Mouse (Mus musculus) brain, adult 10 weeks (tissue): ENCODE measurements around the gene Srsf11. TPM values are rescaled to one million over a fixed set of nuclear protein-coding genes. Genes with fewer than 3 reads are reported as not detected.

ENCODE experiments used
- polyA plus RNA-seq: library from polyadenylated mRNA; stranded (reverse); fragments of 350-450 nt; fragmentation: Illumina TruSeq; extraction: RNeasy Lipid Tissue Mini Kit (QIAGEN cat#74804); gene quantifications from one replicate; pipeline ENCODE4 v1.2.3, GENCODE M21; 2015; ENCODE audit warnings: low read depth, low replicate concordance

Gene Srsf11
- 220 TPM for polyA plus RNA-seq

GRCm38 (mm10) chr3:158036329-158036988 lies at the start of gene Srsf11, which contains the start of gene Lrrc40:
Srsf11 (minus strand) TSS chr3:158036639.
Lrrc40 (plus strand) TSS chr3:158036662.

Other genes starting within 250 kb of the Srsf11 start
- gene Cth, start 111.6 kb downstream of the Srsf11 start, polyA plus RNA-seq: 5.0 TPM
- 62.0 TPM for gene Ankrd13c, start 89.4 kb downstream of the Srsf11 start, polyA plus RNA-seq
- gene Lrrc40, start within 50 bp of the Srsf11 start, polyA plus RNA-seq: 37.2 TPM